21 mouse cellular contexts compared by ENCODE assay signal in the genomic region with DNA sequence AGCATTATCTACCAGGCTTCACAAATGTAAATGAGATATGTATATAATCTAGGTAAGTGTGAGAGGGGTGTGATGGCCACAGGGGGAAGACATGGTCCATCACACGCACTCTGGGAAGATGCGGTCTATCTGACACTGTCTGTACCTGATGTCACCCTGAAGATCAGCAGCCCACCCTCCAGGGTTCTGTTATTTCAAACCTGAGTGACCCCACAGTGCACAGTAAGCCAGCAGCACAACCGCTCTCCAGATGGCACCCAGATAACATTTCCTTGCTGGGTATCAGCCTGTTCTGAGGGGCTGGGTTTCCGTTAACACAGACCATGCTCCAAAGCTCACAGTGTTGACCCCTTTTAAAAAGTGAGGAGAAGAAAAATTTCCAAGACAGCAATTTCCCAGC.
"Had no signal": no experiment of that assay in that cellular context is flagged by ENCODE, and none has a peak within 500 bp of the region (broad histone marks: within the 10 kb centered on the region; RNA-seq: fewer than 3 reads in every experiment).

No protein-coding gene starts in this region.

- H3K27ac ChIP-seq: limb, embryonic 12.5 days; limb, embryonic 15.5 days; liver, embryonic 15.5 days; lung, embryonic 15.5 days; midbrain, embryonic 10.5 days; midbrain, embryonic 13.5 days; neural tube, embryonic 13.5 days had no signal

- H3K4me3 ChIP-seq: limb, embryonic 12.5 days; limb, embryonic 15.5 days; liver, embryonic 15.5 days; lung, embryonic 15.5 days; megakaryocyte, embryonic 14.5 days; midbrain, embryonic 10.5 days; midbrain, embryonic 13.5 days; myocyte; neural tube, embryonic 13.5 days had no signal

- ATAC-seq: midbrain, embryonic 13.5 days; midbrain, embryonic 16.5 days had no signal

- H3K36me3 ChIP-seq: limb, embryonic 12.5 days; limb, embryonic 15.5 days; liver, embryonic 15.5 days; lung, embryonic 15.5 days; midbrain, embryonic 10.5 days; midbrain, embryonic 13.5 days; neural tube, embryonic 13.5 days had no signal

- H3K4me1 ChIP-seq: limb, embryonic 15.5 days; liver, embryonic 15.5 days; lung, embryonic 15.5 days; megakaryocyte, embryonic 14.5 days; midbrain, embryonic 10.5 days; midbrain, embryonic 13.5 days; neural tube, embryonic 13.5 days had no signal

- H3K9ac ChIP-seq: limb, embryonic 12.5 days; limb, embryonic 15.5 days; liver, embryonic 15.5 days; lung, embryonic 15.5 days; midbrain, embryonic 13.5 days; neural tube, embryonic 13.5 days had no signal

- H3K4me2 ChIP-seq: limb, embryonic 12.5 days; limb, embryonic 15.5 days; liver, embryonic 11.5 days; liver, embryonic 15.5 days; lung, embryonic 15.5 days; midbrain, embryonic 13.5 days; neural tube, embryonic 13.5 days had no signal

- H3K27me3 ChIP-seq: limb, embryonic 15.5 days; liver, embryonic 15.5 days; lung, embryonic 15.5 days; megakaryocyte, embryonic 14.5 days; midbrain, embryonic 13.5 days; neural tube, embryonic 13.5 days had no signal

- H3K9me3 ChIP-seq: limb, embryonic 12.5 days; limb, embryonic 15.5 days; liver, embryonic 15.5 days; lung, embryonic 15.5 days; midbrain, embryonic 10.5 days; midbrain, embryonic 13.5 days; neural tube, embryonic 13.5 days had no signal

- DNase-seq: kidney, adult 2 months; kidney, postnatal 10 days; kidney, postnatal 4 days; left cerebral cortex, postnatal 4 days; lung, adult 18-20 months; lung, postnatal 10 days; lung, postnatal 36 days; thymus, adult 18-20 months; thymus, postnatal 14 days; thymus, postnatal 4 days had no signal
